Mouse (Mus musculus): ENCODE results near the gene Mitf.

- TF ChIP-seq CTCF (IDR thresholded peaks at IDR 0.05; ENCODE audit: extremely low read depth, insufficient read depth, low read length), result no peak
- no peak for TF ChIP-seq POLR2A (IDR thresholded peaks at IDR 0.05; ENCODE audit: extremely low read depth, insufficient read depth, low read length)
Measured at GRCm38 (mm10) chr6:97929466-97929865, 122.6 kb downstream of the Mitf start.

Measured in cortical plate, adult 2 months (tissue).